Mouse (Mus musculus): ENCODE data around the gene Hmgb1.

- TF ChIP-seq CTCF (IDR thresholded peaks at IDR 0.05; ENCODE audit: borderline replicate concordance, control insufficient read depth, extremely low read depth, insufficient read depth, low read length, poor library complexity) (no peak), POLR2A (IDR thresholded peaks at IDR 0.05; ENCODE audit: control insufficient read depth, extremely low read depth, insufficient read depth, low read length, poor library complexity) (no peak)
Observed at GRCm38 (mm10) chr5:149068247-149068740, 116.0 kb downstream of the Hmgb1 start.

Measured in thymus, adult 2 months (tissue).